Mouse (Mus musculus) mouse embryonic stem cell (cell line): ENCODE results near the gene Lig1.

Experiments used
- in situ Hi-C, 2 experiments: fragments of 300-500 bp; cut with MboI; formaldehyde crosslinking; loops; 1 replicate in 1 of 2; 3 replicates in 1 of 2; pipeline ENCODE4 v1.14.3; 2019 to 2020; ENCODE audit warnings: low sequenced_read_pairs in 2 of 2, low pct_unique_long_range_greater_than_20kb in 1 of 2, mixed read lengths in 1 of 2; ENCODE audit not compliant: unreplicated experiment in 1 of 2

Lig1 gene

DNA sequence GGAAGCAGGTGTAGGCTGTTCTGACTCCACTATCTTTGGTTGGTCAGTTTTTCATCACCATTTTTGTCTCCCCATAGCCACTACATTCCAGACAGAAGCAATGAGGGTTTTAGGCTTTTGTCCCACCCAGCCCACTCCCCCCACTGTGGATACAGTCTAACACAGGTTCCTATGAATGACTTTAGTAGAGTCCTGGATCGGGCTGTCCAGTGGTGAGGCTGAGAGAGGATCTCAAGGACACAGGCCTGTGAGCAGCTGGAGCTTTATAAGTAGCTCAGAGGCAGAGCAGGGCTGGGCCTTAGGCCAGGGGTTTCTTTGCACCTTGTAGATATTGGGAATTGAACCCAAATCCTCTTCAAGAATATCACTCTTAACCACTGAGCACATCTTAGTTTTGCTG, 24.6 kb downstream of the Lig1 start:
- in situ Hi-C loops: loop anchor here in 1 of 2 experiments (5.0 kb wide), 1 partner anchor 51 kb away; no protein-coding TSS in a partner anchor

DNA sequence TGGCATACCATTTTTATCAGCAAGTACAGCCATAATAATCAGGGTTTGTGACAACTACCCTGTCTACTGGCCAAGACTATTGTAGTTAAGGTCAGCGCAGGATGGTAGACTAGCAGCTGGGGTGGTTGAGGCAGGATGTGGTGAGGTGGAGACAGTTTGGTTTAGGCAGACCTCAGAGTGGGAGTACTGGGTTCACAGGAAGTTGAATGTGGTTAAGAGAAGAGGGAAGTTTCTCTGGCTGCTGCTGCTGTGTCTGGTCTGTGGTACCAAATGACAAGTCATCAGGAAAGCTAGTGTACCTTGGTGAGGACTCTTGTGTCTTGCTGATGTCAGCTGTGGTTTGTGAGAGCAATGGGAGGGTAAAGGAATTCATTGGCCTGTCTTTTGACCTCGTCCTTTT, 25.7 kb downstream of the Lig1 start:
- in situ Hi-C loops: loop anchor here in 1 of 2 experiments (5.0 kb wide), 1 partner anchor 50 kb away; no protein-coding TSS in a partner anchor

- in situ Hi-C loops: loop anchor here in 1 of 2 experiments (5.0 kb wide), 1 partner anchor 49 kb away; no protein-coding TSS in a partner anchor
These were observed 26.3 kb downstream of the Lig1 start for GRCm38 (mm10) chr7:13303372-13303771.

- in situ Hi-C loops: no loop called here
These were observed 32.3 kb downstream of the Lig1 start for GRCm38 (mm10) chr7:13309407-13309806.

- in situ Hi-C loops: no loop called here
These were observed 33.6 kb downstream of the Lig1 start for GRCm38 (mm10) chr7:13310493-13311199.

DNA sequence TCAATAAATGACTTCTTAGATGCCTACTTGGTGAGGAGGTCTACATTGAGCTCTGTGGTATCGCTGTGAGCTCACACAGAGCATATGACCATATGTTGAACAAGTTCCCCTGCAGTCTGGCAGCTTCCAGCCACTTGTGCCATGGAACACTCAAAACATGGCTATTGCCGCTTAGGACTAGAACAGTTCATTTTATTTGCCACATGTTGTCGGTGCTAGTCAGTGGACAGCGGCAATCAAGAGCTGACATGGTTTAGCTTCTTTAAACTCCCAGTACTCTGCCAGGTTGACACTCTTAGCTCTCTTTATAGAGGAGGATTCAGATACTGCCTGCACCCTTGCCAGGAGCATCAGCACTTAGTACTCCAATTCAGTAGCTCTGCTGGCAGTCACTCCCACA, 34.3 kb downstream of the Lig1 start:
- in situ Hi-C loops: no loop called here

- in situ Hi-C loops: no loop called here
These were observed 37.1 kb downstream of the Lig1 start for GRCm38 (mm10) chr7:13314095-13314597.

DNA sequence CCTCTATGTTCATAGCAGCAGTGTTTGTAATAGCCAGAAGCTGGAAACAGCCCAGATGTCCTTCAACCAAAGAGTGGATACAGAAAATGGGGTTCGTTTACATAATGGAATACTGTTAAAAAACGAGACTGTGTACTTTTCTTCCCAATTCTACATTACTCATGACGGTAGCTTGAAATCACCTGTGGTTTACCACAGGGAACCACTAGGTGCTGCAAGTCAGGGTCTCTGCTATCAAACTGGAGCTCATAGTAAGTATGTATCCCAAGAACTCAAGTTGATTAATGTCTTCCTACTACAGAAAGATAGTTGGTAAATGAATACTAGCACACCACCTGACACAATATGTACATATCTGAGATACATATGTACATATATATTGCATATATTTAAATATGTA, 44.3 kb downstream of the Lig1 start:
- in situ Hi-C loops: no loop called here

- in situ Hi-C loops: no loop called here
These were observed 47.2 kb downstream of the Lig1 start, which contains the start of gene Pla2g4c for GRCm38 (mm10) chr7:13324316-13324715. Pla2g4c (plus strand) TSS chr7:13324655.

- in situ Hi-C loops: no loop called here
These were observed 53.5 kb downstream of the Lig1 start for GRCm38 (mm10) chr7:13330575-13330974.

- in situ Hi-C loops: no loop called here
These were observed 78.9 kb downstream of the Lig1 start for GRCm38 (mm10) chr7:13355943-13356342.
